Mouse (Mus musculus) heart, postnatal 0 days (tissue): ENCODE measurements at regions not wholly inside any gene's neighbourhood (a gene's known extent, or its start where the extent isn't known, plus 50 kb on each side); places are given as distances from the start of the nearest gene placed in this dataset.

Experiments used
- CTCF ChIP-seq: IDR thresholded peaks from 2 replicates; pipeline ENCODE4 v1.5.1; 2016; ENCODE audit warnings: antibody characterized with exemption, control low read depth, low read depth
- EP300 ChIP-seq: IDR thresholded peaks from 2 replicates; pipeline ENCODE4 v1.6.1; 2016; ENCODE audit warnings: antibody characterized with exemption, low read depth

DNA sequence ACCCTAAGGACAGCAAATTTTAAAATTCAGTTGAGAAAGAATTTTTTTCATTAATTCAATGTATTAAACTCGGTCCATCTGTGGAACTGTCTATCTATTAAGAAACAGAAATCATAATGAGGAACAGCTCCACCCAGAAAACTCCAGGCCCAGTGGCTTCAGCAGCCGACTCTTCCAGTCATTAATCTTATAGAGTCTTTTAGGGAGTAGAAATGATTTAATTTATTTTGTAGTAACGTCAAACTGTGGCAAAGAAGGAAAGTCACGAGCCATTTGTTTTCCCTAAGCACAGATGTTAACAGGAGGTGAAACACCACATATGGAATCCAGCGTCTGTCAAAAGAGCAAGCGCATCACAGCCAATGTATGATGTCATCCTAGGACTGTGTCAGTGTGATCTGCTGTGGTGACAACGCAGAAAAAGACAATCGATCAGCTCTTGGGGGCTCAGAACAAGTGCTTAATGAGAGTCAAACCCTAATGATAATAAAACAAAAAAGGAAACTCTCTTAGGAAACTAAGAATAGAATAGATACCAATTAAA, 119.9 kb upstream of the Irf2bp2 start:
- TF ChIP-seq CTCF (no peak), EP300 (no peak)
